Mouse (Mus musculus): ENCODE results near the gene Nme7. TPM values are rescaled to one million over a fixed set of nuclear protein-coding genes. Genes with fewer than 3 reads are reported as not detected.

The Nme7 gene
- polyA plus RNA-seq, 1 experiment from 2014 or later, result 32.9 TPM

DNA sequence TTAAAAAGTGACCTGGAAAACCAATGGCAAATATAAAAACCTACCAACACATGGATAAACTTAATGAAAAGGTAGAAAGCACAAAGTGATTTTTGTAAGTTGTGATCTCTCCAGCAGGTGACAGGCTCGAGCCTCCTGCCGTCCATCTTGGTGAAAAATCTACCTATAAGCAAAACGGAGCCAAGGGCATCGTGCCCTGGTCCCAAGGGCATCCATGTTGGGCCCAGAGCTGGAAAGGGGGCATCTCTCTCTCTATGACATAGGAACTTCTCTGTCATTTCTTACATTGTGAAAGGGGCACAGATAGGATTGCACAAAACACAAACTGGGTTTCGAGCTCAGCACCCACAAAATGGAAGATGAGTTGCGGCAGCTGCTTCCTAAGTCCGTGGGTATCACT lies 151.7 kb downstream of the Nme7 start:
- H3K36me3 ChIP-seq, result peaks cover 27% of the 10 kb centered on the region
- H3K27ac ChIP-seq (replicated peaks), result peak overlapping the region; percentile 99
- ATAC-seq (ENCODE audit: low FRiP score, low read depth), result no peak
- whole genome bisulfite sequencing, result 39% methylated on average over 7 of the region's 7 CpGs
- peaks cover 43% of the 10 kb centered on the region for H3K4me1 ChIP-seq (replicated peaks)
- H3K4me2 ChIP-seq, result peak overlapping the region; percentile 57
- peak overlapping the region; percentile 76 for H3K9ac ChIP-seq
- peak overlapping the region; percentile 58 for H3K4me3 ChIP-seq
- H3K9me3 ChIP-seq, result no peaks in the 10 kb centered on the region
- no peaks in the 10 kb centered on the region for H3K27me3 ChIP-seq

DNA sequence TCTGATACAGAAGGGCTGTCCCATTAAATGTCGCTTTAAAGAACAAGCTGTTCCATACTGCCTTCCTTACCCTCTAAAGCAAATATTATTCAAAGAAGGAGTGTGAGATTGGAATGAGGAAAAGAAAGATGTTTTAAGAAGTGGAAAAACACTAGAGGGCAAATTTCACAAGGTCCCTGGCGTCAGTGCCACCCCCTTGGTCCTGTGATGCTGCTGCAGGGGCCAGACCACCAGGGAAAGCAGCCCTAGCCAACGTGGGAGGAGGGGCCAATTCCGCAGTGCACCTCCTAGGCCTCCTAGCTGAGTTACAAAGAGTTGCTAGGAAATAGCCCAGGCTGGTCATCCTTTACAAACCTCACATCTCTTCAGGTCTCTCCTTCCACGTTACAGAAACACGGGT lies 152.1 kb downstream of the Nme7 start:
- H3K27me3 ChIP-seq, result no peaks in the 10 kb centered on the region
- peak overlapping the region; percentile 76 for H3K9ac ChIP-seq
- H3K27ac ChIP-seq (replicated peaks), result peak overlapping the region; percentile 99
- H3K4me1 ChIP-seq (replicated peaks), result peaks cover 46% of the 10 kb centered on the region
- 13% methylated on average over 6 of the region's 6 CpGs for WGBS
- H3K9me3 ChIP-seq, result no peaks in the 10 kb centered on the region
- peak overlapping the region; percentile 57 for H3K4me2 ChIP-seq
- H3K36me3 ChIP-seq, result peaks cover 23% of the 10 kb centered on the region
- peak overlapping the region; percentile 58 for H3K4me3 ChIP-seq
- no peak for ATAC-seq (ENCODE audit: low FRiP score, low read depth)

DNA sequence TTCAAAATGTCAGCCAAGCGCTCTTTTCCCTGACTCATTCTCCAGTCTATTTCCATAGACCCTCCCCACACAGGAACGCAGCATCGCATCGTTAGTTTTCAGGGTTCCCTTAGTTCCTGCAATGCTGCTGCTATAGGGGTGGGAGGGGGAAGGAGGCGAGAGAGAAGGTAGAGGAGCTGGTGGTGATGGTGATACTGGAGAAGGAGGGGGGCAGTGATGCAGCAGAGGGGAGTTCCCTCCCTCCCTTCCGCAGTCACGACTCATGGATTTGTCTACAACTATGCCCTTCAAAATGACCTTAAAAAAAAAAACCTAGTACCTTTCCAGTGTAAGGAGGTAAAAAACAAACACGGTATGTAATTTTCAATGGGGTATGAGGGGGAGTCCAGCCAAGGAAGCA lies 152.8 kb downstream of the Nme7 start:
- H3K4me3 ChIP-seq, result peak overlapping the region; percentile 58
- peak overlapping the region; percentile 76 for H3K9ac ChIP-seq
- WGBS, result 4% methylated on average over 8 of the region's 8 CpGs
- peaks cover 53% of the 10 kb centered on the region for H3K4me1 ChIP-seq (replicated peaks)
- ATAC-seq (ENCODE audit: low FRiP score, low read depth), result no peak
- H3K27ac ChIP-seq (replicated peaks), result peak overlapping the region; percentile 99
- no peaks in the 10 kb centered on the region for H3K9me3 ChIP-seq
- peak overlapping the region; percentile 57 for H3K4me2 ChIP-seq
- H3K27me3 ChIP-seq, result no peaks in the 10 kb centered on the region
- peaks cover 16% of the 10 kb centered on the region for H3K36me3 ChIP-seq

DNA sequence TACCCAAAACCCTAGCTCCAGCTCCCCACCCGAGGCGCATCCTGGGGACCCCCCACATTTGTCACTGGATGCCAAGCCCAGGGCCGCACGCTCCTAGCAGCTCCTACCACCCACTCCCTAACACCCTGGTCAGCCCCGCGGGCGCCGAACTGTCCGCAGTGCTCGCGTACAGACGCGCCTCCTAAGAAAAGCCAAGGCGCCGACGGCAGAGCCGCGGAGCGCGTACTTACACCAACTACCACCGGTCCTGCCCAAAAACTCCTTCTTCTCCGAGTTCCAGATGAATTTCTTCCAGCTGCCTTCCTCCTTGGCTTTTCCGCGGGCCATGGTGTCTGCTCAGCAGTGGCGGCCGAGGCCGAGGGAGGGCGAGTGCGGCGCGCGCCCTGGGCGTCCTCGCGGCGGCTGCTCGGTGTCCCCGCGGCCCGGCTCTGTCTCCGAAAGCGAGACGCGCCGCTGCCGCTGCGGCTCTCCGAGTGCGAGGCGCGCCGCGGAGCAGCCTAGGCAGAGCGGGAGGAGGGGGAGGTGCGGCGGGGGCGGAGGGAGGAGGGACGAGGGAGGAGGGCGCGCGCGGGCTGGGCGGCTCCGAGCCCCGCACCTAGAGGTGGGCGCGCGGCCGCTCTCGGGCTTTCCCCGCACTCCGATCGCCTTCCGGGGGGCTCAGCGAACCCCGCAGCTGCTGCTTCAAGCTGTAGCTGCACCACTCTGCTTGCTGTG lies 153.8 kb downstream of the Nme7 start:
- WGBS, result under 1% methylated on average over 50 of the region's 76 CpGs
- H3K27ac ChIP-seq (replicated peaks), result peak overlapping the region; percentile 99
- no peaks in the 10 kb centered on the region for H3K9me3 ChIP-seq
- ATAC-seq (ENCODE audit: low FRiP score, low read depth), result peak; percentile 90
- H3K4me1 ChIP-seq (replicated peaks), result peaks cover 57% of the 10 kb centered on the region
- peak overlapping the region; percentile 58 for H3K4me3 ChIP-seq
- no peaks in the 10 kb centered on the region for H3K27me3 ChIP-seq
- peak overlapping the region; percentile 76 for H3K9ac ChIP-seq
- peak overlapping the region; percentile 57 for H3K4me2 ChIP-seq
- peaks cover 10% of the 10 kb centered on the region for H3K36me3 ChIP-seq

DNA sequence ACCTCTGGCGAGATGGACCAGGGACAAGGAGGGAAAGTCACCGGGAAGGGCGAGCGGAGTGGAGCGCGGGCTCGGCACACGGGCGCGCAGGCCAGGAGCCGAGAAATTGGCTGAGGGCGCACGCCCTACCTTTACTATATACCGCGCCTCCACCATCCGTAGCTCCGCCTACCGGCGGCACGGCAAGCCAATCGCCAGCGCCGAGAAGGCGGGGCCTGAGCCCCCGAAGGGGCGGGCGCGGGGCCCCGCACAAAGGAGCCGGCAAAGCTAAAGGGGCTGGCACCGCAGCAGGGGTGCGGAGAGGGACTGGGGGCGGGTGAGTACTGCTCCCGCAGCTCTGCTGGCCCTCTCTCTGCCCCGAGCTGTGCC lies 154.3 kb downstream of the Nme7 start, which contains the start of gene Atp1b1:
TSS of gene Atp1b1 (minus strand) at position 111 of the 369 bp plus-strand sequence.
- Histone ChIP-seq H3K9me3 (no peaks in the 10 kb centered on the region), H3K27ac (replicated peaks) (peak within 1 kb of the TSS; percentile 99), H3K9ac (peak within 1 kb of the TSS; percentile 76), H3K4me3 (peak within 1 kb of the TSS; percentile 58), H3K36me3 (peaks cover 5% of the 10 kb centered on the region), H3K4me2 (peak within 1 kb of the TSS; percentile 57), H3K27me3 (no peaks in the 10 kb centered on the region), H3K4me1 (replicated peaks) (peaks cover 57% of the 10 kb centered on the region)
- 2% methylated on average over 31 of the region's 35 CpGs for WGBS
- ATAC-seq (ENCODE audit: low FRiP score, low read depth), result peak; percentile 95

DNA sequence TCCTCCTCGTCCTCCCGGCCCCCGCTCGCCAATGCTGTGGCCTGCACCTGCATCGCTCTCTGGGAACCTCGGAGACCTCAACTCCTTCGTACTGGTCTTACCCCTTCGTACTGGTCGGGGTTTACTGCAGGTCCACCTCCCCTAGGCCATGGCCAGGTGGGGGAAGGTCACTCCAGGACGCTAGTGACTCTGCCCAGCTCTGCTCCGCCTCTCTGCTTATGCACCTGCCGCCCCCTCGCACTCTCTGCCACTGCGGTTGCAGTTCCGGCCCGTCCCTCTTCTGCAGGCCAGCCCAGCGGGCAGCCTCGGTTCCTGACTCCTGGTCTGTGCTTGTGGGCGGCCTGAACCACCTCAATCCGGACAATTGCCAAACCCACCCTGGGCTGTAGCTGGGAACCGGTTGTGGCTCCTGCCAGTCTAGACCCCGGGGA lies 154.7 kb downstream of the Nme7 start:
- peak overlapping the region; percentile 99 for H3K27ac ChIP-seq (replicated peaks)
- H3K9ac ChIP-seq, result peak overlapping the region; percentile 66
- H3K4me3 ChIP-seq, result peak overlapping the region; percentile 58
- H3K36me3 ChIP-seq, result 0 out of 2 replicates have a peak, but pooled peaks cover under 1% of the 10 kb centered on the region
- H3K27me3 ChIP-seq, result no peaks in the 10 kb centered on the region
- peak overlapping the region; percentile 57 for H3K4me2 ChIP-seq
- ATAC-seq (ENCODE audit: low FRiP score, low read depth), result peak; percentile 62
- H3K4me1 ChIP-seq (replicated peaks), result peaks cover 54% of the 10 kb centered on the region
- WGBS, result 3% methylated on average over 22 of the region's 22 CpGs
- no peaks in the 10 kb centered on the region for H3K9me3 ChIP-seq

DNA sequence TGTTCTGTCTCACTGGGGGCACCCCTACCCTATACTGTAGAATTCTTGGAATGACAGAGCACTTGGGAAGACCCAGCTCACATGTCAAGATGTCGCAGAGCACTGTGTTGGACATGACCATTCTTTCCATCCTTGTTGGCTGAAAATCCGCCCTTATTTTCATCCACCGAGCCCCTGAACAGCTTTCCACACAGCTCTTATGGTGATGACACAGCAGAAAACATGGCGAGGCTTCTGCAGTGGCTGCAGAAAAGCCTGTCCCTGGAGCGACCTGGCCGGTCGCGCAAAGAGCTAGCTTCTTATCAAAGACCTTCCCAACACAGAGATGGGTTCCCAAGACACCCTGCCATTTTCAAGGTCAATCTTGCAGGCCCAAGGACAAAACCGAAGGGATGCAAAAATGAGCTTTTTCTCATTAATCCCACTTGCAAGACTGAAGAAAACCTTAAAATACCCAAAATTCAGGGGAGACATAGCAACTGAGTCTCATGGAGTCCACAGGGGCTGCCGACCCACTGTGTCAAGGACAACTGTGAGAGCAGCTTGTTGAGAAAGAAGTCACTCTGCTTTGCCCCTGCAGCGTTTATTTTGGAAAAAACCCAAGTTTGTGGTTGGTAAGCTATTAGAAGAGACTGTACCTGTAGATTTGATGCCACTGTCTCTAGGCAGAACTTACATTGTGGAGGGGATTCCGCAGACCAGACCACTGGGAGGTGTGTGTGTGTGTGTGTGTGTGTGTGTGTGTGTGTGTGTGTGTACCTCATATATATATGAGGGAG lies 155.4 kb downstream of the Nme7 start:
- no peaks in the 10 kb centered on the region for H3K9me3 ChIP-seq
- H3K36me3 ChIP-seq, result no peaks in the 10 kb centered on the region
- WGBS, result 60% methylated on average over 12 of the region's 12 CpGs
- H3K4me1 ChIP-seq (replicated peaks), result peaks cover 47% of the 10 kb centered on the region
- H3K9ac ChIP-seq, result peak overlapping the region; percentile 66; the same call in 1 of the 2 replicates
- peak overlapping the region; percentile 57 for H3K4me2 ChIP-seq
- H3K27me3 ChIP-seq, result no peaks in the 10 kb centered on the region
- peak overlapping the region; percentile 99 for H3K27ac ChIP-seq (replicated peaks)
- peak overlapping the region; percentile 58 for H3K4me3 ChIP-seq
- no peak; the same call in 1 of the 2 replicates for ATAC-seq (ENCODE audit: low FRiP score, low read depth)

DNA sequence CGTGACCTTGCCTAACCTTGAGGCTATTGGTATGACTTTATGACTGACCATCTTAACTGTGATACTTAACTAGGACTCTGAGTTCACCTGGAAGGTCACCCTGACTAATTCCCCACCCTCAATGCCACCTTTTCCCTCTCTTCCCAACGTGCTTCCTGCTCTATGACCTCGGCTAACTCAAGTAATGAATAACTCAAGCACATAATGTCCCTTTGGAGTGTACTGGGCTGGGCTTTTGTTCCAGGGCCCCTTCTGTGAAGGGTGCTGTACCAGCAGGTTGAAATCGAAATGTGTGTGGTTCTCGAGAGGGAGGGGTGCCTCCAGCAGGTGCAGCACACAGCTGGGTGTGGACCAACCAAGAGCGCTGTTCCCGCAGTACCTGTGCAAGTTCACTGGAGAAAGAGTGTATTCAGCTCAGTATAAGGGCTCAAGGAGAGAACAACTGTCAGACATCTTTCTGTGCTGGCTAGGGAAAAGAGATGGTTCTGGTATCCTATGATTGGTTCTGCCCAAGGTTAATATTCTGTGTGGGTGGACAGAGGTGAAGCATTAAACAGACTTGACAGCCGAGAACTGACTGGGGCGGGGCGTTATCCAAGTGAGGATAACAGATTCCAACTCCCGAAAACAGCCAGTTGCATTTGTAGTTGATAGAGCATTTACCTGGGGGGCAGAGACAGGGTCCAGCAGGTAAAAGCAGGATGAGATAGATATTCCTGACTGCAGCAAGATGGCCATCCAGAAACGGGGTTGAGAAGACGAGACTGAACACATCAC lies 157.2 kb downstream of the Nme7 start:
- Histone ChIP-seq H3K4me2 (peak overlapping the region; percentile 30), H3K9me3 (no peaks in the 10 kb centered on the region), H3K4me3 (no peak overlapping the region; the same call in 1 of the 2 replicates), H3K27me3 (no peaks in the 10 kb centered on the region), H3K27ac (replicated peaks) (no peak overlapping the region), H3K36me3 (no peaks in the 10 kb centered on the region), H3K9ac (no peak overlapping the region), H3K4me1 (replicated peaks) (peaks cover 38% of the 10 kb centered on the region)
- no peak for ATAC-seq (ENCODE audit: low FRiP score, low read depth)
- WGBS, result 69% methylated on average over 13 of the region's 13 CpGs

DNA sequence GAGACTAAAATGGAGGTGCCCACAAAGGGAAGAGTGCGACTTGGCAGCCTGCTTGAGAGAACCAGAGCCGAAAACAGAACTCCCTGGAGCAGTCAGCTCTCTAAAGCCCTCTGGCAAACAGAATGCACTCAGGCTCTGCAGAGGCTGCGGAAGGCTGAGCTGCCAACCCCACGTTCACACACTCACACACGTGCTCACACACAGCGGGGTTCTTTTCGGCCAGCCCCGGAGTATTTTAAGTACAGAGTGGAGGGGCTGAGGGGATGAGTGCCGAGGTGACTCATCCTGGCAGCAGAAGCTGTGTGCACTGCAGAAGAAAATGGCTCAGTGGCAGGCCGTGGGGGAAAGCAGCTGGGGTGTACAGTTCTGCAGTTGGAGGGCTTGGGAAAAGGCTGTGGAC lies 157.8 kb downstream of the Nme7 start:
- Histone ChIP-seq H3K9me3 (no peaks in the 10 kb centered on the region), H3K4me1 (replicated peaks) (peaks cover 36% of the 10 kb centered on the region), H3K27ac (replicated peaks) (no peak overlapping the region), H3K36me3 (no peaks in the 10 kb centered on the region), H3K9ac (no peak overlapping the region), H3K4me2 (peak overlapping the region; percentile 30), H3K4me3 (no peak overlapping the region; the same call in 1 of the 2 replicates), H3K27me3 (no peaks in the 10 kb centered on the region)
- 17% methylated on average over 10 of the region's 10 CpGs for WGBS
- ATAC-seq (ENCODE audit: low FRiP score, low read depth), result no peak

DNA sequence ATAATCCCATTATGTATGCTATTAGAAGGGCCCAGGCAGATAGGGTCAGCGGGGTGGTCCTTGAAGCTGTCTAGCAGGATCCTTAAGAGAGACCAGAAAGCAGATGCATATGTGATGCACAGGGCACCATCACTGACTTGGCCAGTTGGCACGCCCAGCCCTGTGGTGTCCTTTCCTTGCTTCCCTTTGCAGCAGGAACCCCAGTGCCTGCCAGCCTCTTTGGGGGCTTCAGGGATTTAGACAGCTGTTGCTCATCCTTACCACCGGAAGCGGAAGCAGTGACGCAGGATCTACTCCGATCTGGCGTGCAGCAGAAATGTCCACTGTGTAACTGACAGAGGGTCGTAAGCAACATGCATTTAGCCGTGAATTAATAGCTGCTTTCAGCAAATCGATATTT lies 163.5 kb downstream of the Nme7 start:
- no peaks in the 10 kb centered on the region for H3K9me3 ChIP-seq
- no peaks in the 10 kb centered on the region for H3K4me1 ChIP-seq (replicated peaks)
- 95% methylated on average over 10 of the region's 10 CpGs for WGBS
- no peaks in the 10 kb centered on the region for H3K36me3 ChIP-seq
- no peak for ATAC-seq (ENCODE audit: low FRiP score, low read depth)
- H3K27me3 ChIP-seq, result no peaks in the 10 kb centered on the region
- no peak overlapping the region for H3K27ac ChIP-seq (replicated peaks)
- H3K4me3 ChIP-seq, result no peak overlapping the region
- H3K4me2 ChIP-seq, result no peak overlapping the region
- H3K9ac ChIP-seq, result no peak overlapping the region

DNA sequence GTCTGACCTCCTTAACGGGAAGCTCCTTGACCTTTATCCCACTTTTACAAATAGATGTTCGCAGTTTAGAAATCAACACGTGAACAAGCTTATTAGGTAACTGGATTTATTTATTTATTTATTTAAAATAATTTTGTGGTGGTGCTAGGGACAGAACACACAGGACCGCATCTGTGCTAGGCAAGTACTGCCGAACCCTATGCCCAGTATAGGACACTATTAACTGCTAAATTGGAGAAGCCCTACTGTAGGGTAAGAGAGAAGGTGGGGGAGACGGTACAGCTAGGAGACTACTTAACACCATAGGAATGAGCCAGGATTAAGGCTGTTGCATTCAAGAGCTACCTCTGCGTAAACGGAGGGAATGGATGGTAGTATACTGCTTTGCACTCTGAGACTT lies 164.4 kb downstream of the Nme7 start:
- Histone ChIP-seq H3K9ac (no peak overlapping the region), H3K36me3 (no peaks in the 10 kb centered on the region), H3K4me3 (no peak overlapping the region), H3K27ac (replicated peaks) (no peak overlapping the region), H3K4me2 (no peak overlapping the region), H3K27me3 (no peaks in the 10 kb centered on the region), H3K9me3 (no peaks in the 10 kb centered on the region), H3K4me1 (replicated peaks) (no peaks in the 10 kb centered on the region)
- WGBS, result 89% methylated on average over 8 of the region's 8 CpGs
- no peak for ATAC-seq (ENCODE audit: low FRiP score, low read depth)

Data from hindbrain, embryonic 15.5 days (tissue).